Mouse (Mus musculus): ENCODE results near the gene Ccdc175. TPM values are rescaled to one million over a fixed set of nuclear protein-coding genes. Genes with fewer than 3 reads are reported as not detected.

The Ccdc175 gene
- total RNA-seq, 2 experiments from 2014 or later, result not detected

Small RNAs within 50 kb of the gene (microRNA-seq; reads per million reads assigned to microRNA genes)
- gene Gm24466, result not detected

Other genes starting within 250 kb of the Ccdc175 start
- 1 to 10 TPM; 1.9 to 3.0 TPM for gene Gpr135, start 113.9 kb downstream of the Ccdc175 start, total RNA-seq (2021)
- gene L3hypdh, start 99.6 kb downstream of the Ccdc175 start, total RNA-seq (2021), result 10 to 100 TPM; 11.0 to 26.1 TPM
- 10 to 100 TPM; 36.9 to 58.8 TPM for gene Jkamp, start 99.4 kb downstream of the Ccdc175 start, total RNA-seq (2021)
- gene Rtn1, start 224.0 kb upstream of the Ccdc175 start, total RNA-seq (2021), result 10 to 100 TPM; 17.5 to 17.7 TPM